Mouse (Mus musculus): ENCODE results near the gene Rwdd4a. TPM values are rescaled to one million over a fixed set of nuclear protein-coding genes. Genes with fewer than 3 reads are reported as not detected.

Gene Rwdd4a
- polyA plus RNA-seq, 1 experiment from 2014 or later = 19.3 TPM

DNA sequence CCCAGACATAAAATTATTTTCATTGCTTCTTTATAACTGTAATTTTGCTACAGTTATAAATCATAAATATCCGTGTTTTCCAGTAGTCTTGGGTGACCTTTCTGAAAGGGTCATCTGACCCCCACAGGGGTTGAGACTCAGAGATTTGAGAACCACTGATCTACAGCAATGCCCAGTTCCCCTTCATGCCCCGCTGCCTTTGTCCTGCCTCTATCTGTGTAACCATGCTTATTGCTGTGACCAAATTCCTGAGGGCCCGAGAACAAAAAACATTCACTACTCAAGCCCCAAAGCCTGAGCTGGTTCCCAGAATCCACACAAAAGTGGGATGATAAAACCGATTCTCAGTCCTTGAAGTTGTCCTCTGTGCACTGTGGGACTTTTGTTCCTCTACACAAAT lies 4.9 kb downstream of the Rwdd4a start:
- Histone ChIP-seq H3K4me3 (replicated peaks) (no peak overlapping the region), H3K4me1 (replicated peaks) (peaks cover 9% of the 10 kb centered on the region), H3K9me3 (replicated peaks) (no peaks in the 10 kb centered on the region), H3K27ac (replicated peaks) (no peak overlapping the region), H3K36me3 (replicated peaks) (peaks cover 33% of the 10 kb centered on the region), H3K4me2 (no peak overlapping the region), H3K27me3 (no peaks in the 10 kb centered on the region), H3K9ac (no peak overlapping the region)
- 75% methylated on average over 4 of the region's 4 CpGs for WGBS (ENCODE audit: insufficient replicate concordance)
- ATAC-seq (ENCODE audit: insufficient read depth) = no peak

DNA sequence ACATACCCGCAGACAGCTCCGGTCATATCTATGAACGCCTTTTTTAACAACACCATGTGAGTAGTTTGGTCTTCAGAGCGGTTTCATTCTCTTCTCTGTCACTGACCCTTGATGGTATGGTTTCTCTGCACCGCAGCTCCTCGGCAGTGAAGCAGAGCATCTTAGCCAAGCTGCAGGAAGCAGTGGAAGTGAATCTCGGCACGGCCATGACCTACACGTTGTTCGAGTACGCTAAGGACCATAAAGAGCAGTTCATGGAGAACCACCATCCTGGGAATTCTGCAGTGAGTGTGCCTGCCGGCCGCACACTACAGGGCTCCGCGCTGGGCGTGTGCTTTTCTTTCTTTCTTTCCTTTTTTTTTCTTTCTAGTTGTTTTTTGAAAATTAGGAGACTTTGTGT lies 9.3 kb downstream of the Rwdd4a start:
- H3K27ac ChIP-seq (replicated peaks) = no peak overlapping the region
- no peak overlapping the region for H3K4me2 ChIP-seq
- H3K4me3 ChIP-seq (replicated peaks) = no peak overlapping the region
- no peak overlapping the region for H3K9ac ChIP-seq
- no peaks in the 10 kb centered on the region for H3K4me1 ChIP-seq (replicated peaks)
- H3K9me3 ChIP-seq (replicated peaks) = no peaks in the 10 kb centered on the region
- ATAC-seq (ENCODE audit: insufficient read depth) = no peak
- WGBS (ENCODE audit: insufficient replicate concordance) = 86% methylated on average over 16 of the region's 16 CpGs
- no peaks in the 10 kb centered on the region for H3K27me3 ChIP-seq
- peaks cover 65% of the 10 kb centered on the region for H3K36me3 ChIP-seq (replicated peaks)

DNA sequence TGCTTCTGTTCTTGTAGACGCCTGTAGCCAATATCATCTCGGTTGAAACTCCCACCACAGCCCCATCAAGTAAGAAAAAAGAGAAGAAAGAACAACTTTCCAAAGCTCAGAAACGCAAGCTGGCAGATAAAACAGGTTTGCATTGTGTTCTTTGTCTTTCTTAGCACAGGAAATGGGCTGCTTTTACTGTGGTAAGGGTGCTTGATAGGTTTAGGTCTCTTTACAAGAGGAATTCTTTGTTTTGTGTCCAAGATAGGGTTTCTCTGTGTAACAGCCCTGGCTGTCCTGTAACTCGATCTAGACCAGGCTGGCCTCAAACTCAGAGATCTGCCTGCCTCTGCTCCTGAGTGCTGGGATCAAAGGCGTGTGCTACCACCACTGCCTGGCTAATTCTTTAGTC lies 10.6 kb downstream of the Rwdd4a start:
- Histone ChIP-seq H3K36me3 (replicated peaks) (peaks cover 66% of the 10 kb centered on the region), H3K4me3 (replicated peaks) (no peak overlapping the region), H3K27ac (replicated peaks) (no peak overlapping the region), H3K27me3 (no peaks in the 10 kb centered on the region), H3K4me2 (no peak overlapping the region), H3K4me1 (replicated peaks) (no peaks in the 10 kb centered on the region), H3K9ac (no peak overlapping the region), H3K9me3 (replicated peaks) (no peaks in the 10 kb centered on the region)
- 74% methylated on average over 5 of the region's 5 CpGs for WGBS (ENCODE audit: insufficient replicate concordance)
- no peak for ATAC-seq (ENCODE audit: insufficient read depth)

DNA sequence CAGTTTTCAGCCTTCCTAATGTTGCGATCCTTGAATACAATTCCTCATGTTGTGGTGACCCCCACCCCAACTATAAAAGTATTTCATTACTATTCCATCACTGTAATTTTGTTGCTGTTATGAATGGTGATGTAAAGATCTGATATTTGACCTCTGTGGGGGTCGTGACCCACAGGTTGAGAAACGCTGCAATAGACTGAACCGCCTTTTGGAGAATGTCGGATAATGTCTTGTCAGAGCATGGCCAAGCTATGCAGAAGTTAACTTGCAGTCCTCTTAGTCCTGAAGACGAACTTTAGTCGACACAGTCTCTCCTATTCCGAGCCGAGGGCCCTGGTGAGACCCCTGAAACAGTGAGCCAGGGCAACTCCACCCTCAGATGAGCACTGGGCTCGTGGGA lies 13.6 kb downstream of the Rwdd4a start:
- 88% methylated on average over 10 of the region's 10 CpGs for WGBS (ENCODE audit: insufficient replicate concordance)
- H3K27ac ChIP-seq (replicated peaks) = no peak overlapping the region
- H3K4me2 ChIP-seq = no peak overlapping the region
- H3K9ac ChIP-seq = no peak overlapping the region
- ATAC-seq (ENCODE audit: insufficient read depth) = no peak
- no peaks in the 10 kb centered on the region for H3K27me3 ChIP-seq
- no peak overlapping the region for H3K4me3 ChIP-seq (replicated peaks)
- H3K36me3 ChIP-seq (replicated peaks) = peaks cover 77% of the 10 kb centered on the region
- H3K4me1 ChIP-seq (replicated peaks) = no peaks in the 10 kb centered on the region
- H3K9me3 ChIP-seq (replicated peaks) = no peaks in the 10 kb centered on the region

- H3K4me1 ChIP-seq (replicated peaks) = no peaks in the 10 kb centered on the region
- no peak for ATAC-seq (ENCODE audit: insufficient read depth)
- 66% methylated on average over 6 of the region's 6 CpGs for WGBS (ENCODE audit: insufficient replicate concordance)
- H3K9me3 ChIP-seq (replicated peaks) = no peaks in the 10 kb centered on the region
- H3K4me3 ChIP-seq (replicated peaks) = no peak overlapping the region
- H3K4me2 ChIP-seq = no peak overlapping the region
- no peaks in the 10 kb centered on the region for H3K27me3 ChIP-seq
- H3K9ac ChIP-seq = no peak overlapping the region
- H3K36me3 ChIP-seq (replicated peaks) = peaks cover 35% of the 10 kb centered on the region
- no peak overlapping the region for H3K27ac ChIP-seq (replicated peaks)
Measured at GRCm38 (mm10) chr8:47553613-47554012, 20.1 kb downstream of the Rwdd4a start.

- Histone ChIP-seq H3K4me2 (no peak overlapping the region), H3K4me1 (replicated peaks) (no peaks in the 10 kb centered on the region), H3K9ac (no peak overlapping the region), H3K4me3 (replicated peaks) (no peak overlapping the region), H3K36me3 (replicated peaks) (peaks cover 9% of the 10 kb centered on the region; the same call in 1 of the 2 replicates), H3K9me3 (replicated peaks) (no peaks in the 10 kb centered on the region), H3K27ac (replicated peaks) (no peak overlapping the region), H3K27me3 (no peaks in the 10 kb centered on the region)
- ATAC-seq (ENCODE audit: insufficient read depth) = no peak
- 56% methylated on average over 7 of the region's 7 CpGs for WGBS (ENCODE audit: insufficient replicate concordance)
Measured at GRCm38 (mm10) chr8:47556446-47556845, 23.0 kb downstream of the Rwdd4a start.

GRCm38 (mm10) chr8:47558274-47558673 lies 24.8 kb downstream of the Rwdd4a start:
- Histone ChIP-seq H3K4me1 (replicated peaks) (no peaks in the 10 kb centered on the region), H3K9ac (no peak overlapping the region), H3K36me3 (replicated peaks) (peaks cover 5% of the 10 kb centered on the region; the same call in 1 of the 2 replicates), H3K4me2 (no peak overlapping the region), H3K27ac (replicated peaks) (no peak overlapping the region), H3K9me3 (replicated peaks) (no peaks in the 10 kb centered on the region), H3K27me3 (no peaks in the 10 kb centered on the region), H3K4me3 (replicated peaks) (no peak overlapping the region)
- WGBS (ENCODE audit: insufficient replicate concordance) = 53% methylated on average over 7 of the region's 7 CpGs
- ATAC-seq (ENCODE audit: insufficient read depth) = no peak

DNA sequence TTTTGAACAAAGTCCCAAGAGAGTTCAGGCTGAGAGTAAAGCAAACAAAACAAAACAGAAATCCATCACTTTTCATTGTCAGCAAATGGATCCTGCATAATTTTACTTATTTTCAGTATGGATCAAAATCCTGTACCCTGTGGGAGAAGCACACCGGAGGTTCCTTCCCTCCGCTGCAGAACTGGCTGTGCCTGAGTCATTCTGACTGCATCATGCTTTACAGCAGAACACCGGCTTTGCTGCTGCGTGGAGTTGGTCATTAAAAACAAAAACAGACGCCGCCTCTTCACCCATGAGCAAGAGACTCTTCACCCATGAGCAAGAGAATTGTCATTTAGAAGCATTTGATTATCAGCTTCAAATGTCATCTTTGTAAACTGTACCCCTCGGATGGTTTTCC lies 27.3 kb downstream of the Rwdd4a start:
- no peak overlapping the region for H3K4me2 ChIP-seq
- H3K9ac ChIP-seq = no peak overlapping the region
- H3K4me1 ChIP-seq (replicated peaks) = no peaks in the 10 kb centered on the region
- WGBS (ENCODE audit: insufficient replicate concordance) = 83% methylated on average over 7 of the region's 7 CpGs
- no peak overlapping the region for H3K27ac ChIP-seq (replicated peaks)
- H3K9me3 ChIP-seq (replicated peaks) = no peaks in the 10 kb centered on the region
- no peak overlapping the region for H3K4me3 ChIP-seq (replicated peaks)
- no peaks in the 10 kb centered on the region for H3K27me3 ChIP-seq
- no peaks in the 10 kb centered on the region for H3K36me3 ChIP-seq (replicated peaks)
- ATAC-seq (ENCODE audit: insufficient read depth) = no peak

DNA sequence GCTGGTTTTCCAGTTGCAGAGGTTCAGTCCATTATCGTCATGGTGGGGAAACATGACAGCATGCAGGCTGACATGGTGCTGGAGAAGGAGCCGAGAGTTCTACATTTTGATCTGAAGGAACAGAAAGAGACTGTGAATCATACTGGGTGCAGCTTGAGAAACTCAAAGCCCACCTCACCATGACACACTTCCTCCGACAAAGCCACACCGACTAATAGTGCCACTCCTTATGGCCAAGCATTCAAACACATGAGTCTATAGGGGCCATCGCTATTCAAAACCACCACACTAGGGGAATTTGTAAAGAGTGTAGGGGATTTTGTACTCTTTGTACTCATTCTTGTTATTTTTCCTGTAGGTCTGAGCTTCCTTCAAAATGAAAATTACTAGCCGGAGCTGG lies 33.1 kb downstream of the Rwdd4a start:
- WGBS (ENCODE audit: insufficient replicate concordance) = 78% methylated on average over 6 of the region's 6 CpGs
- Histone ChIP-seq H3K27me3 (no peaks in the 10 kb centered on the region), H3K4me3 (replicated peaks) (no peak overlapping the region), H3K4me1 (replicated peaks) (no peaks in the 10 kb centered on the region), H3K27ac (replicated peaks) (no peak overlapping the region), H3K9ac (no peak overlapping the region), H3K4me2 (no peak overlapping the region), H3K36me3 (replicated peaks) (no peaks in the 10 kb centered on the region), H3K9me3 (replicated peaks) (no peaks in the 10 kb centered on the region)
- ATAC-seq (ENCODE audit: insufficient read depth) = no peak

DNA sequence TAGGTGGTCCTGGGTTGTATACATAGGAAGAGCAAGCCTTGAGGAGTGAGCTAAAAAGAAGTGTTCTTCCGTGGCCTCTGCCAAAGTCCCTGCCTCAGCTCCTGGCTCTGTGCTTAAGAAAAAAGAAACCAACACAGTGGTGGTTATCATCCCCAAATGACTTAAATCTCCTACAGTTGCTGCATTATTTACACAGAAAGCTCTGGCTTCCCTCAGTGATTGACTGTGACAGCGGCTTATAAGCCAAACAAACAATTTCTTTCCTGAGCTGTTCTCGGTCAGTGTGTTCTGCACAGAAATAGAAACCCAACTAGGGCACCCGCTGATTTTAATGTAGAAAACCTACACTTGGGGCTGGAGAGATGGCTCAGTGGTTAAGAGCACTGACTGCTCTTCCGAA lies 34.6 kb downstream of the Rwdd4a start:
- Histone ChIP-seq H3K4me3 (replicated peaks) (no peak overlapping the region), H3K27me3 (no peaks in the 10 kb centered on the region), H3K36me3 (replicated peaks) (no peaks in the 10 kb centered on the region), H3K27ac (replicated peaks) (no peak overlapping the region), H3K9ac (no peak overlapping the region), H3K9me3 (replicated peaks) (no peaks in the 10 kb centered on the region), H3K4me1 (replicated peaks) (no peaks in the 10 kb centered on the region), H3K4me2 (no peak overlapping the region)
- WGBS (ENCODE audit: insufficient replicate concordance) = 53% methylated on average over 5 of the region's 5 CpGs
- ATAC-seq (ENCODE audit: insufficient read depth) = no peak

- H3K4me3 ChIP-seq (replicated peaks) = no peak overlapping the region
- no peak for ATAC-seq (ENCODE audit: insufficient read depth)
- H3K4me1 ChIP-seq (replicated peaks) = no peaks in the 10 kb centered on the region
- H3K9me3 ChIP-seq (replicated peaks) = no peaks in the 10 kb centered on the region
- no peak overlapping the region for H3K27ac ChIP-seq (replicated peaks)
- H3K4me2 ChIP-seq = no peak overlapping the region
- H3K36me3 ChIP-seq (replicated peaks) = no peaks in the 10 kb centered on the region
- 72% methylated on average over 6 of the region's 6 CpGs for WGBS (ENCODE audit: insufficient replicate concordance)
- no peak overlapping the region for H3K9ac ChIP-seq
- H3K27me3 ChIP-seq = no peaks in the 10 kb centered on the region
Measured at GRCm38 (mm10) chr8:47570161-47570560, 36.7 kb downstream of the Rwdd4a start.

DNA sequence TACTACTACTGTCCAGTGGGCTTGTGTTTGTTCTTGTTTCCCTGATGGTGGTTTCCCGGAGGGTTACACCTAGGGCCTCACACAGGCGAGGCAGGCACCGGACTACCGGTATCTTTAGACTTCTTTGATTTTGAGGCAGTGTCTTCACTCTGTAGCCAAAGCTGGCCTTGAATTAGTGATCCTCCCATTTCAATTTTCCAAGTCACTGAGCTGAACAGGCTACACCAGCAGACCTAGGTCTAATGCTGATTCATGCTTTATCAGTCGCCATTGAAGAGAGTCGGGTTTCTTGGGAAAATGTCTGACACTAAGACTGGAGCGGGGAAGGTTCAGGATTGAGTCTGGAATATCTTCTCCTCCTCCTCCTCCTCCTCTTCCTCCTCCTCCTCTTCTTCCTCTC lies 40.0 kb downstream of the Rwdd4a start:
- Histone ChIP-seq H3K4me3 (replicated peaks) (no peak overlapping the region), H3K27me3 (no peaks in the 10 kb centered on the region), H3K36me3 (replicated peaks) (no peaks in the 10 kb centered on the region), H3K9me3 (replicated peaks) (no peaks in the 10 kb centered on the region), H3K27ac (replicated peaks) (no peak overlapping the region), H3K4me1 (replicated peaks) (no peaks in the 10 kb centered on the region), H3K4me2 (no peak overlapping the region), H3K9ac (no peak overlapping the region)
- WGBS (ENCODE audit: insufficient replicate concordance) = 75% methylated on average over 7 of the region's 7 CpGs
- ATAC-seq (ENCODE audit: insufficient read depth) = no peak
